10 mouse cellular contexts compared by ENCODE assay signal in the genomic region with DNA sequence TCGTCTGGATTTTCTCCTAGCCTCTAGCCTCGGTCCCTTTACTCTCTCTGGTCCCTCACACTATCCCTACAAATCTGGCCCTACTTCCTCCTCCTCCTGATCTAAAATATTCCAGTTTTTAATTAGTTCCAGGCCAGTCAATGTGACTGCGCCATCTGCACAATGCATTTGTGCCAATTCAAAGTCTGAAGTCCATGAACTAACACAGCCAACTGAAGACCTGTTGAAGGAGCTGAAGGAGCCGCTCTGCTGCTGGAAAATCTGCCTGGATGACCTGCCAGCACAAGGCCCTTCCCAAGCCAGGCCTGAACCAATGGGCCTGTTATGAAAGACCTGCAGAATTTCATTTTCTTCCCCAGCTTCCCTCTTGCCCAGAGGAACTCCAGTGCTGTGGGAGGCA.
DNase-seq lines count a peak whose midpoint lies in the region; ATAC-seq and TF ChIP-seq lines count a peak whose summit lies in the region.
"Had no signal": no experiment of that assay in that cellular context is flagged by ENCODE, and none has a peak within 500 bp of the region (broad histone marks: within the 10 kb centered on the region; RNA-seq: fewer than 3 reads in every experiment).

No protein-coding gene starts in this region.

- intact Hi-C loops in heart, postnatal 36 days (cut with DNase I): no loop called here

- WGBS in kidney, embryonic 14.5 days: 86% methylated on average over 4 of the region's 4 CpGs
- WGBS in intestine, postnatal 0 days: 76% methylated on average over 4 of the region's 4 CpGs

- H3K4me2 ChIP-seq in kidney, embryonic 14.5 days (replicated peaks; ENCODE audit: low read depth, low read length): no peak overlapping the region
- no peak overlapping the region for H3K4me2 ChIP-seq in intestine, postnatal 0 days (replicated peaks; ENCODE audit: low read depth)

- no peak overlapping the region for H3K9ac ChIP-seq in kidney, embryonic 14.5 days (ENCODE audit: low read depth, low read length)
- H3K9ac ChIP-seq in intestine, postnatal 0 days (ENCODE audit: low read depth, low read length): no peak overlapping the region

- no peak overlapping the region for H3K4me3 ChIP-seq in kidney, embryonic 14.5 days (ENCODE audit: low read length)
- no peak overlapping the region for H3K4me3 ChIP-seq in intestine, postnatal 0 days (ENCODE audit: low read depth, low read length)

- no peaks in the 10 kb centered on the region for H3K27me3 ChIP-seq in kidney, embryonic 14.5 days (ENCODE audit: control insufficient read depth, insufficient read depth, low read length)
- H3K27me3 ChIP-seq in intestine, postnatal 0 days (replicated peaks; ENCODE audit: control insufficient read depth, insufficient read depth, low read length): no peaks in the 10 kb centered on the region

- DNase-seq in kidney, adult 18-20 months: peak; percentile 54
- peak; percentile 80 for DNase-seq in cerebellum, adult 9-11 months
- DNase-seq in heart, postnatal 36 days: peak; percentile 9 to 22
- no peak for DNase-seq in ovary, postnatal 14 days (ENCODE audit: low spot score)
- no peak for DNase-seq in spleen, adult 12 weeks (ENCODE audit: low spot score)
- DNase-seq: adrenal gland, adult 2 months had no signal

- H3K27ac ChIP-seq in kidney, embryonic 14.5 days (ENCODE audit: low read depth, low read length): no peak overlapping the region
- no peak overlapping the region for H3K27ac ChIP-seq in intestine, postnatal 0 days (ENCODE audit: low read depth, low read length)
- H3K27ac ChIP-seq: macrophage had no signal

- ATAC-seq in kidney, embryonic 14.5 days (ENCODE audit: low FRiP score, low TSS enrichment): no peak
- peak; percentile 89 for ATAC-seq in cerebellum, adult (ENCODE audit: insufficient number of reproducible peaks, low FRiP score, low TSS enrichment)
- no peak for ATAC-seq in intestine, postnatal 0 days

- H3K4me1 ChIP-seq in kidney, embryonic 14.5 days (ENCODE audit: control insufficient read depth, insufficient read depth, low read length): 0 out of 2 replicates have a peak, but pooled peaks cover 5% of the 10 kb centered on the region
- no peaks in the 10 kb centered on the region for H3K4me1 ChIP-seq in intestine, postnatal 0 days (replicated peaks; ENCODE audit: control insufficient read depth, insufficient read depth, low read length)

- H3K36me3 ChIP-seq in kidney, embryonic 14.5 days (ENCODE audit: control insufficient read depth, insufficient read depth, low read length): no peaks in the 10 kb centered on the region
- no peaks in the 10 kb centered on the region for H3K36me3 ChIP-seq in intestine, postnatal 0 days (ENCODE audit: control insufficient read depth, insufficient read depth)

- H3K9me3 ChIP-seq in kidney, embryonic 14.5 days (ENCODE audit: control insufficient read depth, low read length): no peaks in the 10 kb centered on the region
- no peaks in the 10 kb centered on the region for H3K9me3 ChIP-seq in intestine, postnatal 0 days (ENCODE audit: control insufficient read depth)

- no peak for TF ChIP-seq CTCF in intestine, postnatal 0 days (IDR thresholded peaks at IDR 0.05; ENCODE audit: low read depth)

Comparison
In these comparisons a context has a peak if more than half of its experiments do, and no peak if none do; other contexts are left out.
1. DNase-seq: peak in kidney, adult 18-20 months (single experiment), cerebellum, adult 9-11 months (single experiment) and heart, postnatal 36 days (2 of 2); none in ovary, postnatal 14 days (single experiment) and spleen, adult 12 weeks (single experiment).